Mouse (Mus musculus) stomach, embryonic 14.5 days (tissue): ENCODE results near the gene Cpm. TPM values are rescaled to one million over a fixed set of nuclear protein-coding genes. Genes with fewer than 3 reads are reported as not detected.

Source experiments
- ATAC-seq: fragments of 200-750 bp; cut with Nextera tagmentation; 2 replicates; pipeline ENCODE4 v1.8.0; 2017; ENCODE audit warnings: low read depth, moderate TSS enrichment; ENCODE audit not compliant: insufficient number of reproducible peaks, insufficient read depth, low FRiP score
- H3K27ac ChIP-seq: fragments of 300-500 bp; sonication (generic); 2 replicates; pipeline ENCODE4 v1.5.1; 2014; ENCODE audit warnings: mild to moderate bottlenecking, low read length, moderate library complexity, mixed read lengths
- H3K27me3 ChIP-seq: fragments of 300-500 bp; sonication (generic); 2 replicates; pipeline ENCODE4 v1.6.1; 2014; ENCODE audit warnings: low read length, control low read depth, mixed read lengths; ENCODE audit not compliant: control insufficient read depth, insufficient read depth
- H3K36me3 ChIP-seq: fragments of 300-500 bp; sonication (generic); 2 replicates; pipeline ENCODE4 v1.6.1; 2014; ENCODE audit warnings: mild to moderate bottlenecking, control low read depth, low read length, moderate library complexity, mixed read lengths; ENCODE audit not compliant: control insufficient read depth, insufficient read depth
- H3K4me1 ChIP-seq: fragments of 300-500 bp; sonication (generic); 2 replicates; pipeline ENCODE4 v1.6.1; 2014; ENCODE audit warnings: low read length, control low read depth, mixed read lengths; ENCODE audit not compliant: control insufficient read depth, insufficient read depth
- H3K4me2 ChIP-seq: fragments of 300-500 bp; sonication (generic); replicated peaks from 2 replicates; pipeline ENCODE4 v1.6.1; 2014; ENCODE audit warnings: low read depth, low read length, control low read depth
- H3K4me3 ChIP-seq: fragments of 300-500 bp; sonication (generic); 2 replicates; pipeline ENCODE4 v1.5.1; 2014; ENCODE audit warnings: low read depth, low read length, control low read depth
- H3K9ac ChIP-seq: fragments of 300-500 bp; sonication (generic); replicated peaks from 2 replicates; pipeline ENCODE4 v1.6.1; 2014; ENCODE audit warnings: low read depth, mild to moderate bottlenecking, control low read depth, low read length, moderate library complexity, mixed read lengths
- H3K9me3 ChIP-seq: fragments of 300-500 bp; sonication (generic); 2 replicates; pipeline ENCODE4 v1.6.1; 2016; ENCODE audit warnings: low read depth, low read length, control low read depth; ENCODE audit not compliant: control insufficient read depth
- WGBS: fragments of 180-500 bp; shearing (Covaris S2); extraction: QIAGEN DNeasy Blood & Tissue Kit; methylation state at CpG from one replicate; pipeline ENCODE4 v1.1.7; 2014; 5-methylcytosine and 5-hydroxymethylcytosine counted together
- polyA plus RNA-seq: library from polyadenylated mRNA; unstranded; fragments of >200 nt; fragmentation: Nextera tagmentation; extraction: Ambion mirVana; gene quantifications from 2 replicates; pipeline ENCODE4 v1.2.1, GENCODE M21; 2014

Gene Cpm
- polyA plus RNA-seq, 1 experiment from 2014 or later = 95.8 TPM

DNA sequence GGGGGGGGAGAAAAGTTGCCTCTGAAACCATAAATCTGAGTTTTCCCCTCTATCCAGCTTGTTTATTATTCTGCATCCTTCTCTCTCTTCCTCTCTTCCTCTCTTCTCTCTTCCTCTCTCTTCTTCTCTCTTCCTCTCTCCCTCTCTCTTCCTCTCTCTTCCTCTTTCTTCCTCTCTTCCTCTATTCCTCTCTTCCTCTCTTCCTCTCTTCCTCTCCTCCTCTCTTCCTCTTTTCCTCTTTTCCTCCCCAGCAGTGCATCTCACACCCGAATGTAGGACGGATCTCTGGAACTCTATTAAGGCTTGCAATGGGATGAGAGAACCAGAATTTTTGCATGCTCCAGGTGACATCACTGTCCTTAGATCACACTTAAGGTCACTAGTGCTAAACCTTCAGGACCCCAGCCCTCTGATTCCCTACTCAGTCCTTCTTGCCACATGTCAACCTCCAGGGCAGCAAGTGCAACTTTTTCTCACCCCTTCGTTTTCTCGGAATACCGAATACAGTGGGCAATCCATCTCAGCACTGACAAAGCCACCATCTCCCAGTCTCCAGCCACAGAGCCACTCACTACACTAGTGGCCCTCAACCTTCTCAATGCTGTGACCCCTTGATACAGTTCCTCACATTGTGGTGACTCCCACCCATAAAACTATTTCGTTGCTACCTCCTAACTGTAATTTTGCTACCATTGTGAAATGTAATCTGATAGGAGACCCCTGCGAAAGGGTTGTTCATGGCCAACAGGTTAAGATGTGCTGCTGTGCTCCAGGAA lies 2.3 kb upstream of the Cpm start:
- Histone ChIP-seq H3K4me2 (no peak overlapping the region), H3K4me3 (no peak overlapping the region), H3K27ac (no peak overlapping the region), H3K27me3 (peaks cover 3% of the 10 kb centered on the region; the same call in 1 of the 2 replicates), H3K9ac (no peak overlapping the region), H3K9me3 (no peaks in the 10 kb centered on the region), H3K4me1 (peaks cover 3% of the 10 kb centered on the region; the same call in 1 of the 2 replicates), H3K36me3 (no peaks in the 10 kb centered on the region)
- ATAC-seq = no peak
- WGBS = 58% methylated on average over 7 of the region's 7 CpGs

- no peak overlapping the region for H3K4me3 ChIP-seq
- no peaks in the 10 kb centered on the region for H3K36me3 ChIP-seq
- WGBS = 48% methylated on average over 7 of the region's 7 CpGs
- no peak overlapping the region for H3K4me2 ChIP-seq
- no peak overlapping the region for H3K27ac ChIP-seq
- H3K9me3 ChIP-seq = no peaks in the 10 kb centered on the region
- peaks cover 3% of the 10 kb centered on the region; the same call in 1 of the 2 replicates for H3K27me3 ChIP-seq
- H3K9ac ChIP-seq = no peak overlapping the region
- ATAC-seq = no peak
- peaks cover 3% of the 10 kb centered on the region; the same call in 1 of the 2 replicates for H3K4me1 ChIP-seq
Measured at GRCm38 (mm10) chr10:117627616-117627930, 1.7 kb upstream of the Cpm start.

- H3K9me3 ChIP-seq = no peaks in the 10 kb centered on the region
- no peak overlapping the region for H3K4me3 ChIP-seq
- no peaks in the 10 kb centered on the region for H3K36me3 ChIP-seq
- H3K4me2 ChIP-seq = no peak overlapping the region
- no peak for ATAC-seq
- H3K9ac ChIP-seq = no peak overlapping the region
- H3K27me3 ChIP-seq = peaks cover 3% of the 10 kb centered on the region; the same call in 1 of the 2 replicates
- H3K27ac ChIP-seq = no peak overlapping the region
- H3K4me1 ChIP-seq = peaks cover 3% of the 10 kb centered on the region; the same call in 1 of the 2 replicates
- WGBS = 50% methylated on average over 6 of the region's 6 CpGs
Measured at GRCm38 (mm10) chr10:117627949-117628348, 1.4 kb upstream of the Cpm start.

DNA sequence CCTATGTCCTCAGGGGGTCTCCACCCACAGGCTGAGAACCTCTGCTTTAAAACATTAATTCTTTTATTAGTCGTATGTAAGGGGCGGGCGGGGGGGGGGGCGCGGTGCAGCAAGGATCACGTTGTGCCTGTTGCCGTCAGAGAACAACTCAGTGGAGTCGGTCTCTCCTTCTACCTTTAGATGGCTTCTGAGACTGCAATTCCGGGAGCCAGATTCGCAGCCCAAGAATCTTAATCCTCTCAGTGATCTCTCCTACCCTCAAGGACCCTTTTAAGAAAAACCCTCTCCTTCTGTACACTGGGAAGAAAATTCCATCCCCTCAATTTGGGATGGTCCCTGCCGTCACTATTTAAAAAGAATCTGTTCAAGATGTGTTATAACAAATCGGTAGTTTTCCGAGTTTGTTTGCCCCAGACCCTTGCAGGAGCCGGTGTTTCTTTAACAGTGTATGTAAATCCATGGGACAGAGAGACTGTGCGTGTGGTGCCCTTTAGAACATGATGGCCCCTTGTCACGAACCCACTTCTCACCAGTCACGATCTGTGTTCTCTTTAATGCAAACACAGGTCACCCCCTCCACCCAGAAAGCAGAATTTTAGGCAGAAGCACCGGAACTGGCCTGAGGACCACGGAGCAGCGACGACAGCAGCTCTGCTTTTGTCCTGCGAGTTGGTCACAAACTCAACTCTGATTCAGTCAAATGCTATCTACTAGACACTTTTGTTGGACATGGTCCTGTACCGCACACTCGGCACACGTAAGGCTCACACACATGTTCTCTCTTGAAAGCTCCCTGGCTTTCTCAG lies 734 bp upstream of the Cpm start:
- 0 out of 2 replicates have a peak overlapping the region, but pooled peaks have one; percentile 28 for H3K9ac ChIP-seq
- peak overlapping the region; percentile 91 for H3K4me2 ChIP-seq
- H3K4me3 ChIP-seq = peak overlapping the region; percentile 58
- peaks cover 3% of the 10 kb centered on the region; the same call in 1 of the 2 replicates for H3K27me3 ChIP-seq
- 4% methylated on average over 25 of the region's 25 CpGs for WGBS
- peaks cover 3% of the 10 kb centered on the region; the same call in 1 of the 2 replicates for H3K4me1 ChIP-seq
- H3K27ac ChIP-seq = no peak overlapping the region
- H3K36me3 ChIP-seq = no peaks in the 10 kb centered on the region
- ATAC-seq = no peak; the same call in 1 of the 2 replicates
- no peaks in the 10 kb centered on the region for H3K9me3 ChIP-seq

DNA sequence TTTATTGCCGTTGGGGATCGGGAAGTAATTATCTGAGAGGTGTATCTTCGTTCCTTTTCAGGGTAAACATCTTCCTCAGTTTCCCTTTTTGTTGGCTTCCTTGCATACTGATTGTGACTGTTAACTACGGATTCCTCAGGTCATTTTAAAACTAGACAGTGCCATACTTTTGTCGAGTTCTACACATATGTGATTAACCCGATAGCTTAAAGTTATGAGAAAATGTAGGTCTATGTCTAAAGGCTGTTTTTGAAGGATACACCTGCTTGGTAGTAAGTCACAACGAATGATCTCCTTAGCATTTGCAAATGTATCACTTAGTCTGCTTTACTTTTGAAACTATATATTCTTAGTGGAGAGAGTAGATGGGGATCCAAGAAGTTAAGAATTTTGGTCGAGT lies 876 bp downstream of the Cpm start:
- H3K9me3 ChIP-seq = no peaks in the 10 kb centered on the region
- no peak overlapping the region for H3K27ac ChIP-seq
- WGBS = 25% methylated on average over 8 of the region's 8 CpGs
- H3K9ac ChIP-seq = 0 out of 2 replicates have a peak overlapping the region, but pooled peaks have one; percentile 22
- no peaks in the 10 kb centered on the region for H3K36me3 ChIP-seq
- H3K4me1 ChIP-seq = peaks cover 3% of the 10 kb centered on the region; the same call in 1 of the 2 replicates
- ATAC-seq = no peak
- peaks cover 3% of the 10 kb centered on the region; the same call in 1 of the 2 replicates for H3K27me3 ChIP-seq
- peak overlapping the region; percentile 91 for H3K4me2 ChIP-seq
- H3K4me3 ChIP-seq = peak overlapping the region; percentile 58

DNA sequence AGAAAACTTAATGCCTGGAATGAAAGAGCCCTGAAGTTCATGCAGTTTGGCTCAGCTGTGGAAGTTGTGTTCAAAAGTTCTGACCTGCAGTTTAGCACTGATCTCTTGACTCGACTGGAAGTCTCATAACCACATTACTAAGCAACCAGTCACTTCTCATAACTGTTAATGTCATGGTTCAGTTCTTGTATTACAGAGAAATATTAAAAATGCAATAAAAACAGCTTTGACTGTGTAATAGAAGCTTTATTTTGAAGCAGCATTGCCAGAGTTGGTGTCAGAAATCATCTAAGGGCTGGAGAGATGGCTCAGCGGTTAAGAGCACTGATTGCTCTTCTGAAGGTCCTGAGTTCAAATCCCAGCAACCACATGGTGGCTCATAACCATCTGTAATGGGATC lies 1.5 kb downstream of the Cpm start:
- Histone ChIP-seq H3K36me3 (no peaks in the 10 kb centered on the region), H3K9me3 (no peaks in the 10 kb centered on the region), H3K4me2 (peak overlapping the region; percentile 91), H3K27ac (no peak overlapping the region), H3K27me3 (peaks cover 3% of the 10 kb centered on the region; the same call in 1 of the 2 replicates), H3K4me3 (peak overlapping the region; percentile 58), H3K4me1 (peaks cover 3% of the 10 kb centered on the region; the same call in 1 of the 2 replicates), H3K9ac (no peak overlapping the region)
- WGBS = 51% methylated on average over 2 of the region's 2 CpGs
- no peak for ATAC-seq

DNA sequence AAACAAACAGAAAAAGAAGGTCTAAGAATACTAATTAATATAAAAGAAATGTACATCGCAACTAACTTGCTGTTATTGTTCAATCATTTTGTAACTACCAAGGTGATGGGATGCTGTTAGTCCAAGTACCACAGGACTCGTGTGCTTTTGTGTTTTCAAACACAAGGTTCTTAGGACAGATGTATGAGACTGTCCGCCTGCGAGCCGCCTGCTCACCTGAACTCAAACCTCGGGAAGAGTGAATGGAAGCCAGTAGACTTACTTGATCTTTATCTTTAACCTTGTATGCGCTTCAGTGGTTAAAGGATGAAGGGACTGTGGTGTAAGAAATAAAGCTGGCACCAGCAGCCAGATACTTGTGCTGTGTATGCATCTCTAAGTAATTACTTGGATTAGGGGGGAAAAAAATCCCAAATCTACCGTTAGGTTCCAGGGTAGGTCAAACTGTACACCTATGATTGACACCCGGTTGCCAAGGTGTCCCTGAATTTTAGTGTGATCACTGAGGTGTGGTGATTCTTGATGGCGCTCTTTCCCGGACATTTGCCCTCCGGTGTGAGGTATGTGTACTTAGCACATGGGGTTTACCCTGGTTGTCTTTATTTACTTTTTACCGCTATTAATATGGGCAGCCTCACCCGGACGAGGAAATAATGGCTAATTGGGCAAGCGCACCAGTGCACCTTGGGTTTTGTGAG lies 2.4 kb downstream of the Cpm start:
- no peak for ATAC-seq
- Histone ChIP-seq H3K4me3 (no peak overlapping the region), H3K27me3 (peaks cover 3% of the 10 kb centered on the region; the same call in 1 of the 2 replicates), H3K9me3 (no peaks in the 10 kb centered on the region), H3K27ac (no peak overlapping the region), H3K36me3 (no peaks in the 10 kb centered on the region), H3K4me2 (0 out of 2 replicates have a peak overlapping the region, but pooled peaks have one; percentile 10), H3K9ac (no peak overlapping the region), H3K4me1 (peaks cover 3% of the 10 kb centered on the region; the same call in 1 of the 2 replicates)
- 74% methylated on average over 16 of the region's 16 CpGs for WGBS

DNA sequence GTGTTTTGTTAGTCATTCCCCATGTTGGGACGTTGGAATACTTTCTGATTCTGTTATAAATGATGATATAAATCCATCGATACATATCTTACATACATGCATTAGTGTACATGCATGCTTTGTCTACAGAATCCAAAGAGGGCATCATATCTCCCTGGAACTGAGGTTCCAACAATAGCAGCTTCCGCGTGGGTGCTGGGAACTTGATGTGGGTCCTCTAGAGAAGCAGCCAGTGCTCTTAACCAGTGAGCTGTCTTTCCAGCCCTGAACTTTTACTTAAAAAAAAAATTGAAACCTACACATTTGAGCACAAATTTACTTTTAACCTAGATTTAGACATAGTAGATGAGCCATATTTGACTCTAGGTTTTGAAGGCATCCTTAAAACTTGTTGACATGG lies 3.1 kb downstream of the Cpm start:
- Histone ChIP-seq H3K9ac (no peak overlapping the region), H3K4me2 (no peak overlapping the region), H3K27ac (no peak overlapping the region), H3K4me1 (peaks cover 3% of the 10 kb centered on the region; the same call in 1 of the 2 replicates), H3K4me3 (no peak overlapping the region), H3K36me3 (no peaks in the 10 kb centered on the region), H3K9me3 (no peaks in the 10 kb centered on the region), H3K27me3 (peaks cover 3% of the 10 kb centered on the region; the same call in 1 of the 2 replicates)
- WGBS = 88% methylated on average over 4 of the region's 4 CpGs
- ATAC-seq = no peak
